Mouse (Mus musculus) lung, postnatal 4 days (tissue): ENCODE measurements at regions not wholly inside any gene's neighbourhood (a gene's known extent, or its start where the extent isn't known, plus 50 kb on each side); places are given as distances from the start of the nearest gene placed in this dataset.

ENCODE experiments used
- DNase-seq, 2 experiments: peaks; one replicate each; pipeline ENCODE4 v3.0.0; 2021

DNA sequence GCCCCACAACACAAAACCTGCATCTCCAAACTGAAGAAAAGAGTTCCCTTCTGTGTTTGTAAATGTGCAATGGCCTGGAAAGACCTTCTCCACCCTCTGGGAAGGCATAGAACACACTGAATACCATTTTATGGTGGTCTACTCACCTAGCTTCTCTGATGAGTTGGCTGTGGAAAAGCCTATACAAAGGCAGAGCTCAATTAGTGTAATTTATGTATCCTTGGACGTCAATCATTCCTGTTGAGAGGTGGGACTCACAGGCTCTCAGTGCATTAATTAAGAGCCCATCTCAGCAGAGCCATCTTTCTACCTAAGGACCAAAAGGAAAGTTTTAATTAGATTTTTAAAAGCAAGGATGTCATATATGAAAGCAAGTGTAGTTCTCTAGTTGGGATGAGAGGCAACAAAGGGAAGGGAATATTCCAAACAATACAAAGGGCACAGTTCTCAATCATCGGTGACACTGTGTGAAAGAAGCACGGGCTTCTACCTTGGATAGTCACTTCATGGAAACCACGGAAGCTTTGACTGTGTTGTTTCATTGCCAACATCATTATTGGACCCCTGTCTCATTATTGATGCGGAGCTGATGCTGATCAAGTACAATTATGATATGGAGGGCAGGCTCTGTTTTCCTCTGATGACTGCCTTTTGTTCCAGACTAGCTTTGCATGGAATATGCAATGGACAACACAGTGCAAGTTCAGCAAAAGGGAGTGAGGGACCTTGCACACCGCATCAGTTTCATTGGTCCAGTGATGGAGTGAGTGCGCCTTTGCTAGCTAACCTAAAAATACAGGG is 392.5 kb upstream of the Tenm3 start:
- no peak for DNase-seq

DNA sequence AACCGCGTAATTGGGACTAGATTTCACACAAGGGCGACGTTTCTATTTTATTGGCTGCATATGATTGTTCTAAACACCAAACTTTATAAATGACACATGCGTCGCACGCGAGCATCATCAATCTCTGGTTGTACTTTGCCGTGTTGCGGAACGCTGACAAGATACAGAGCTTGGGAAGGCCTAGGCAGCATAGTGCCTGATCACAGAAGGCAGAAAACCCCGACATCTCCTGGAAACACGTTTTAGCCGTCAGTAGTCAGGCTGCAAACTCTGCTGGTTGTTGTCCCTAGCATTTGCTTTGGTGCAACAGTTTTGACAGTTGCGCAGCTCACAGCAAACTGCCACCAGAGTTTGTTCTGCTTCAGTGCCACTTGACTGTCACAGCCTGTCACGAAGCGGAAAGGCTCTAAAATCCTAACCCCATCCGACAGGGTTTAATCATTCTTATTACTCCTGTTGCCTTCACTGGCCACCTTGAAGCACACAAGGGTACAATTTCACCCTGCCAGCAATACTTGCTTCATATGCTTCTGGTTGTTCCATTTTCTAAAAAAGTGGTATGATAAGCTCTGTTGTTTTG is 380.2 kb upstream of the Tenm3 start:
- no peak for DNase-seq

DNA sequence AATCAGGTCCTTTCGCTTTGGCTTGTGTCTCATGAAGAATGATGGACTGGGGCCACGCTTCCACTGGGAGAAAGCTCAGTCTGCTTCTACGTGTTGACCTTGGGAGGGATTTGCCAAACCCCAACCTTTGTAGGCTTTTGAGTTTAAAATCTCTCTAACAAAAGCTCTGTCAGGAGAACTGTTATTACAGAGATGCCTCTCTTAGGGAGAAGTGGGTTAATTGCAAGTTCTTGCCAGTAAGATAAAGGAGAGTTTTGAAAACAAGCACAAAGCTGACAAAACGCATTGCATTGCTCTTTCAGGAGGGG is 351.5 kb upstream of the Tenm3 start:
- no peak for DNase-seq

DNA sequence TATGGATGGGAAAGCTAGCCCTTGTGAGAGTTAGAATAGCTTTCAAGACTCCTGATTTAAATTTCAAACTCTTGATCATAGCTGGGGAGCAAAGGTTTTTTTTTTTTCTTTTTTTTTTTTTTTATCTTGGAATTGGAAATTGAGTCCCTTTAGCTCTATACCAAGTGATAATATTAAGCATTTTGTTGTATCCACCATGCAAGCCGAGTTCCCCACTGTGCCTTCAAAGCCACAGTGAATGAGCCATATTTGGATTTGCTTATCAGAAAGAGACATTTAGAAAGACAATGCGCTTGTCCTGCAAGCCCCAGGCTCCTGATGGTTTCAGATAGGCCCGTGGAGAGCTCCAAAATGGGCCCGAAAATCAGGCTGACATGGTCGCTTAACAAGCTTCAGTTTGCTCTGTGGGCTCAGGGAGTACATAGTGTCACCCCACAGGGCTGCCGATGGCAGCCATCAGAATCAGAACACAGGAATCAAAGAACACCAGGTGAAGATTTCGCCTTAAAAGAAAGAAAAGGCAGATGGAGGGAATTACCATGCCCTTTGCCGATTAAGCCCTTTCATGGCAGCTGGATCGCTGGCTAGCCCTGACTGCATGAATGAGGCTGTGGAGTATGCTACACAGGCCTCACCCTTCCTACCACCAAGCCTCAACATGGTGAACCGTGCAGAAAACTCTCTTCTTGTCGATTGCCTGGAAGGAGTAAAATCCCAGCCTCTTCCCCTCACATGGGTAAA is 351.0 kb upstream of the Tenm3 start:
- DNase-seq, result no peak

DNA sequence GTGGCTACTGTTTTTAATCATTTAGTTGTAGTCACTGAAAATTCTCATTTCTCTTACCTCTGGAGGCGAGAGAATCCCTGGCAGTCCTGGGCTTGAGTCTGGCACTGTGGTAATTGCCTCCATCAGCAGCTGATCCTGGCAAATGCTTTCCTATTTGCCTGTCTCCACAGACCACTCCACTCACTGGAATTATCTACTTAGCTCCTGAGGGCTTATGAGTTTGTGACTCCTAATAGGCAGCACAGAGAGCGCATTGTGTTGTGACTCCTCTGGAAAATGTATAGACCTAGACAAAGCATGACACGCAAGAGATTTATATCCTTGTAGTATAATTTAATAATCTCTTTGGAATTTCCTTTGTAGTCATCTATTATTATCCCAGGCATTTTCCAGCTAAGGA is 343.1 kb upstream of the Tenm3 start:
- no peak for DNase-seq

DNA sequence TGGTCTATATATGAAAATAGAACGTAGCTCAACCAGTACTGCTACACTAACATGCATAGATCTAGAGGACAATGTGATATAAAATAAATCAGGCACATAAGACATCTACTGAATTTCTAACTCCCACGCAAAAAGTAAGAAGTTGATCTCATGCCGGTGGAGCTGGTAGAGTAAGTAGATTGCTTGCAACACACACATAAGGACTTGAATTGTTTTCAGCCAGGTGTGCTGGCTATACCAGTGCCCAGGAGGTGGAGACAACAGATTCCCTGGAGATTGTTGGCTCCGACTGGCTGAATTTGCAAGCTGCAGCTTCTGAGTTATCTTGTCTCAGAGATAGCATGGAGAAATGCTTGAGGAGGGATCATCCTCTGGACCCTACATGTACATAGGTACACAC is 331.6 kb upstream of the Tenm3 start:
- no peak for DNase-seq

DNA sequence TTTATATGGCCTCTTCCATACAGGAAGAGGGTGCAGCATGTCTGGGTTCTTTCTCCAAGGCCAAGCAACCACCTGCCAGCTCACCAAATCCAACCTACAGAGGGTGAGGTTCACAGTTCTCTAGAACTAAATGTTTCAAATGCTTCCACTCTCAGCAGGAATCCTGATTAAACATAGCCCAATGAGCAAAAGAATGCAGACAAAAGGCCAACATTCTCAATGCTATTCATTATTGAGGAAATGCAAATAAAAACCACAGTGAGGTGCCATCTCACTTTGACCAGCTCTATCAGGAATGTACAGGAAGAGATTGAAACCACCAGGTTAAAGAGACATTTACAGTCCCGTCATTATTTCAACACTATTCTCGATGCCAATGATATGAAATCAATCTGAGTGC is 331.2 kb upstream of the Tenm3 start:
- no peak for DNase-seq

DNA sequence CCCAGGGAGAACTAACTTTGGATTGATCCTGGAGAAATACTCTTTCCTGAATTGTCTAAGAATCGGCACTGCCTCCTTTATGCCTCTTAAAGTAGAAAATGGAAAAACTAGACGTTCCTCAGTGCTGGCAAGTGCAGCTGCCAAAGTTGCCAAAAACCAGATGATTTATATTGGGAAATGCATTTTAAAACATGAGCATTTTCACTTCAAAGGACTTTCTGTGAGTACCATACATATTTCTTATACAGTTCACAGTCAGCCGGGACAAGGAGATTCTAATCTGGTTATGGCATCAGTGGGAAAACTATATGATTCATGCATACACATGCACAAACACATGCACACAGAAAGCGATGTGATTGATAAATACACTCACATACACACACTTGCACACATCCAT is 315.6 kb upstream of the Tenm3 start:
- no peak for DNase-seq

DNA sequence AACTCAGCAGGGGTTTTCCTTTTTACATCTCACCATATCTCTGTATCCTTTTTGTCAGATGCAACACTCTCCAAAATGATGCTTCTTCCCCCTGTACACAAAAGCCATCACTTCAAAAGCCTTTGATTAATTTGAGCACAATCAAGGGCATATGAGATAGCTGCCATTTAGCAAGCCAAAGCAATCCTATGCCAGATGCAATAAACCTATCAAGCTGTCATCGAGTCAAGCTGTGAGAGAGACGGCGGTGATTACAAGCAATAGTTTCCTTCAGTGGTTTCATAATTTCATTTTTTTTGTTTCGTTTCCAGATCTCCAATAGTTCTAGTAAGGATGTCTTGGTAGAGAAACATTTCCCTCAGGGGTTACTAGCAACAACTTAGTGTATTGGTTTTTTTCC is 314.4 kb upstream of the Tenm3 start:
- no peak for DNase-seq

DNA sequence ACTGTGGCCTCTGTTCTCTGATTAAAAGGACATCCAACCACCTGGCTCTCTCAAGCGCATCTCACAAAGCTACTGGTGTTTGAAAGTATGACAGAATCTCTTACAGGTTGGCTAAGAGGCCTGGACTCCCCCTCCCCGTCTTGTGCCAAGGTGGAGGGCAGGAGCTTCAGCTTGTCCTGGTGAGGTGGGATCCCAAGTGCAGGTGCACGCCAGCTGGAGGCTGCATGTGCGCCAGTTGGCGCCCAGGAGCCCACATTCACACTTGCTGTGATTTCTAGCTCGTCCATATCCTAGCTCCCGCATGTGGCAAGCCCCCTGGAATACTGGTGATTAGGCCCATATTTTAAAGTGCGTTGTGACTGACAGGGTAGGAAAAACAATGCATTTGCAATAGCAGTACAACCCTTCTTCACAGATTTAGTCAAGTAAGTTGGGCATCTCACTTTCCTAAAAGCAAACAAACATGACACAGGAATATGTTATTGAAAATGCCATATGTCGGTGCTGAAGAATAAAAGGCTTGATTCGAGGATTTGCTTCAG is 292.8 kb upstream of the Tenm3 start:
- no peak for DNase-seq

DNA sequence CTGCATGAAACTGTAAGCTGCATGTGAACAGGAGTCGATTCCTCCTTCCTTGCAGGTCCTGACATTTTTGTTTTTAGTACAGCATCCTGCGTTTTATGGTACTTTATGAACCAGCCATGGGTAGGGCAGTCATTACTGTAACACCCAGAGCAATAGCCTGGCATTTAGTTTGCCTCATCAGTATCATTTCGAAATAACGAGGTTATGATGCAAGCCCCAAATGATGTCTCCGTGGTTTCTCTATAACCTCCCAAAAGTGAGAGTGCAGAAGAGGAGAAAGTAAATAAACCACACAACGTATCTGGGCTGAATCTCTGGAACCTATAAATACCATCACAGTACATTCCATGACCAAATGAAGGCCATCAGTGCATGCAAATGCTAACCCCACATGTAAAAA is 265.3 kb upstream of the Tenm3 start:
- no peak for DNase-seq

DNA sequence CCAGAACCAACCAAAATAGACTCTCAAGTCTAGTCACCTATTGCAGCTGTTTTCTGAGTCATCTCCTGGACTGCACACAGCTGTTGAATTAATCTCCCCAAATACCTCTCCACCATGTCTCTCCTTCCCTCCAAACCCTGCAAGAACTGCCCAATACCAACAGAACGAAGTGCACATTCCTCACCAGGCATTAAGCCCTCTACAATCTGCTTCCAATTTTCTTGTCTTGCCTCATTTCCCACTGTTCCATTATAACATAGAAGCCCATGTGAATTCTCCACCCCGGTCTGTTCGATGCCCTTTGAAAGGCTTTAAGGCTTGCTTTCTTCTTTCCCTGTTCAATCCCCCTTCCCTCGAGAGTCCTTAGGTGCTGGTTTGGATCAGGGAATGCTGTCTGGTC is 264.9 kb upstream of the Tenm3 start:
- DNase-seq, result no peak

DNA sequence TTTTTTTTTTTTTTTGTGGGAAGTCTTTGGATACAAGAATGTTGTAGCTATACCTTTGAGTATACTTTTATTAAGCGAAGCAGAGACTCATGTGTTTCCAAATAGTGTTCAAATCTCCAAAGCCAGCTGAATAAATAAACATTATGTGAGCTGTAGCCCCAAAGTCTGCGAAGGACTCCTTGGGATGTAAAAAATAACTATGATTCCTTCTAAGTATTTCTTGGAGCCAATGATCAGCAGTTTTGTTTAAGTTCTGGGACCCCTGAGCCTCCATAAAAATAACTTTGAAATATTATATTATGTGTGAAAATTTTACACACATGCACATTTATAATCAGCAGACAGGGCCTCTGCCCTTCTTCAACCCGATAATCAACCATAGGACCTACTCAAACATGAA is 262.8 kb upstream of the Tenm3 start:
- no peak for DNase-seq

DNA sequence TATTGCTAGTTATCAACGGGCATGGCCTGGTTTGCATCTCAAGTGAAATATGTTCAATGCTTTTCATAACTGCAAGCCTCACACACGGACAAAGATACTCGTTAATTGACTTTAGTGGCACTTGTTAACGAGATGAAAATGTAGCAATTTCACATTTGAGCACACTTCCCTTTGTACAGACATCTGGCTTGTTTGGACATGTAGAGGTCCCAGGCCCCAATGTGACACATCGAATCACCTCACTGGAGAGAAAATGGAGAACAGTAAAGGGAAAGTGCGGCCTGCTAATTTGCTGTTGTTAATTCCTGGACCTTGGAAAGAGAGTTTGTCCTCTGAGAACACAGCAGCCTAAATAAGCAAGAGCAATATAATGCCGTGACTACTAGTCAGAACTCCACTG is 257.4 kb upstream of the Tenm3 start:
- DNase-seq, result no peak

DNA sequence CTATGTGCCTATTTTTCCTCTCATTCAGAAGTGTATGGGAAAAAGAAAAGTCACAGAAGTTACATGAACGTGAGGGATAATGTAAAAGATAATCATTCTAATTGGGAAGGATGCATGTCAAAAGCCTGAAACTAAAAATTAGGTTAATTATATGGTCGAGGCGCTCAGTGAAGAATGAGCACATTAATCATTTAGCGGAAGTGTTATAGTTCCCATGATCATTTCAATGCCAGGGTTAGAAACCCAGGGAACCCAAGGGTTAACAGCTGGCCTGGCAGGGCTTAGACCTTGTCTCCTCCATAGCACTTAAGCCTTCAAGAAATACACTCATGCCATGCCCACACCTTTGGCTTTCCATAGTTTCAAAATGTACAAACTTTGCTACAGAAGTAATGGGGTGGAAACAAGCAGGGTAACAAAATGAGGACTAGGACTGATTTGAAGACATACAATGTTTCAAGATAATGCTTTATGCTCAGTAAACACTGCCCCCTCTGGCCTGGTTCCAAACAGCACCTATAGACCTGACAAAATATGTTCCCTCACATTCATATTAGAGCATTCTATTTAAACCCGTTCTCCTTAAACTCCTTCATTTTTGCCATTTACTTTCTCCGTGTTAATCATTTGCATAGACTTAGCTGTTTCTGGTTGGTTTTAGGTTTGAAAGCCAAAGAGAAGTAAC is 240.6 kb upstream of the Tenm3 start:
- no peak for DNase-seq

DNA sequence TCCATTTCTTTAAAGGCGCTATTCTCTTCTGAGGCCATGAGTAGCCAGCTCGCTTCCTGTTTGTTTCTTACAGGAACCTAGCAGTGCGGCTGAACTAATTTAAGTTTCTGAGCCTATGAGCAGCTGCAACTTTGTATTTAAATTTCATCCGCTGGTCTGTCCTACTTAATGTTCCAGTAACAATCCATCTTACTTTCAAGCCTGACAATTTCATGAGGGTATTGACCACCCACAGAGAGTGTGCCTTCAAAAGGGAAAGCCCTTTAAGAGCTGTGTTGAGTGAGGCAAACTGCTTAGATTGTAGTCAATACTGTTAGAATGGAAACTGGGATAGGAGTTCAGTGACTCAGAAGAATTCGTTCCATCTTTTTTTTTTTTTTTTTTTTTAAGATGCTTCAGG is 225.7 kb upstream of the Tenm3 start:
- DNase-seq, result no peak

DNA sequence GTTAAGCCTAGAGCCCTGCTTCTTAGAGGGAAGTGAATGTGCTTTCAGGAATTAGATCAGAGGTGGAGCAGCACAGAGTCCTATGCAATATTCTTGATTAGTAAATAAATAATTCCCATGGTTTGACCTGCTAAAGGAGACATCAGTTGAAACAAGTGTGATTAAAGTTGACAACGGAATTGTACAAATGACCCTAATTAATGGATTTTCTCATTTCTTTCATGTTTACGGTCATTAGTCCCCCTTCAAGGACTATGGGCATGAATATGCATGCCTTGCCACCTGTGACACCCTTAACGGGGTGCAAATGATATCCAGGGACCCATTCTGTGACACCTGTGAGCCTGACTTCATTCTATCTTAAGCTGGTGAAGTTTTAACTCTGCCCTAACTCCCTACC is 219.5 kb upstream of the Tenm3 start:
- no peak for DNase-seq

DNA sequence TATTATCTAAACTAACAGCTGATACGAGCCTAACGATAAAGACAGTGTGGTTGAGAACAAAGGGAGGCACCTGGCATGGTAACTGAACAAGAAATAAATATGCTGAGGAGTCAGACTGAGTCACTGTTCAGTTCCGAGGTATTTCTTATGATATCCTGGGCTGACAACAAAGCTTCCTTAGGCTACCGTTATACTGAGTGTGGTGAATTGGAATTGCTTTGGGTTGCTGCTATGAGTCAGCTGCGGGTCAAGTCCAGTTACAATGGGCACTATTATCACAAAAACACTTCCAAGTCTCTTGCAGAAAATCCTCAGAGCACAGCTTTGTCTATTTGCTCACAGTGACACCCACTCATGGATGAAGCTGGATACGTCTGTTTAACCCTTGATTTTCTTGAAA is 199.5 kb upstream of the Tenm3 start:
- no peak for DNase-seq

DNA sequence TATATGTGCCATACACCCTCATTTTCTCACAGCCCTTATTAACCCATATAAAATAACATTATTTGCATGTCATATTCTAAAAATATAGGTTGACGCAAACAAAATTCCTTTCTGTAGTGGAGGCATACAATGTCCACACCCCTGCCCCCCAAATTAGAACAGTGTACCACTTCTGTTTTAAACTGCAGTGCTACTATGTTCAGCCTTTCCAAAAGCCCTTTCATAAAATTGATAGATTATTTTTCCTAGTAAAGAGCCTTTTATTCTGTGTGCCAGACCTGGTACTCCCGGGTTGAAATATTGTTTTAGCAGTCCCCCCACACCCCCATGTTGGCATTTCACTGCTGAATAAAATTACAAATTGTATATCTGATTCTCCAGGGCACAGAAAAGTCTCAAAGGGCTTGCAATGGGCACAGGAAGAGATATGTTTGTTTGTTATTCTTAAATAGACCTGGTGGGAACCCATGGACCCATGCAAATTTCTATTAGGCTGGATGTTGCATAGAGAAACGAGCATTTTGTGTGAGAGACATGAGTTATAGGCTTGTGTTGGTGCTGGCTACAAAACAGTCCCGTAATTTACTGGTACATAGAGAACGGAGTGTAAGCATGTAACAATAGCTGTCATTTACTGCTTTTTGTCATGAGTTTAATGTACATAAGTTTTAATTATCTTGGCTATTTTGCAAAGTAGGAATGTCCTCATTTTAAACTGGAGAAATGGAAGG is 192.4 kb upstream of the Tenm3 start:
- no peak for DNase-seq

DNA sequence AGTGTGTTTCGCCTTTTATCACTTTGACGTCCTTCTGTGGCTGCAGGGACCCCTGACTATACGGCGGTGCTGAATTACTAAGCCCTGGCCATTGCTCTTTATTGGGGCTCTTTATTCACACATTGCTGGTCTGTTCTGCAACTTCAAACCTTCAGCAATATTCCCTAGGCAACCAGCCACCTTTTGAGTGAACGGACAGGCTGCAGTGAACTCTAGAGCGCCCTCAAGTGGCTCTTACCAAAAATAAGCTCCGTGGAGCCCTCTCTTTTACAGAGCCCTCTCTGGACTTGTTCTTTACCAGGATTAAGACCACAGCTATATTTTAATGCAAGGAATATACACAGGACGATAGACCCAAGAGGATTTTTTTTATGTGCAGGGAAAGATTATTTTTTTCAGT is 191.8 kb upstream of the Tenm3 start:
- DNase-seq, result no peak

DNA sequence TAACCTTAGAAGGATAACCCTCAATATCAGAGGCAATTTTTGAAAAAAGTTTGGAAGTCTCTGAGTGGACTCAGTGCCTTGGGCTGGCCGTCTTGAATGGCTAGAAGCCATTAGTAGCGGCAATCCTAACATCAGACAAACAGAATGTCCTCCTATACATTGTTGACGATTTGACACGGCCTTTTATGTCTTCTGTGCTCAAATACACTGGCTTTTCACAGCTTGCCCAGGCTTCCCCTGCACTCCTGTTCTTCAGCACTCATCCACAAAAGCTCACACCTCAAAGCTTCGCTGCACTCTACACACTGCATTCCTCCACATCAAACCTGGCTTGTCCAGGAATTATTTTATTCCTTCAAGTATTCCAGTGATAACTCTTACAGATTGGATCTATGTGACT is 186.5 kb upstream of the Tenm3 start:
- DNase-seq, result no peak

DNA sequence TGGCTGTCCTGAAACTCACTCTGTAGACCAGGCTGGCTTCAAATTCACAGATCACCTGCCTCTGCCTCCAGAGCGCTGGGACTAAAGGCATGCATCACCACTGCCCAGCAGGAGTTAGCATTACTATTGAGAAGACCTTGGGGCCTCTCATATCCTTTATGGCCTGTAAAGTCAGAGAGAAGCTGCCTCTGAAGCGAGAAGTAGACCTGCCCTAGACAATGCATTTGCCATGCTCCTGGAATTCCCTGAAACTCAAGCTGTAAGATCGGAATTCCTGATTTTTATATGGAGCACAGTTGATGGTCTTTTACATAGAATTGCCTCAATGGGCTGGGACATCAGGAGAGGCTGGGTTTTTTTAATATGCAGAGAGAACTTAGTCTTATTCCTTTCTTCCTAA is 174.0 kb upstream of the Tenm3 start:
- DNase-seq, result no peak

DNA sequence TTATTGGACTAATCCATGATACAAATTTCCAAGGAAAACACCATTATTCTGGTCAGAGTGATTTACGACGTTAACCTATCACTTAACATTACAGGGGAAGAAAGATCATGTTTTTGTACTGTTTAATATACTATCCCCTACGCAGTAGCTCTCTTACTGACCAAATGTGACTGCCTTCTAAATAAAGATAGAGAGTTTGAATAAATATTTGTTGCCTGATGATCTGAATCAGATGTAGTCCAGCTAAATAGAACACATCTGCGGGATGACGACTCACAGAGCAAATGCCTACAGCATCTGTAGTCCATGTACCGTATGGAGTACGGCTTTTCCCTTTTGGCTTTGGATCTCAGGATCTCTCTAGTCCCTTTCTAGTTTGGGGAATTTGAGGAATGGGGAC is 171.9 kb upstream of the Tenm3 start:
- no peak for DNase-seq
